Mouse (Mus musculus) liver, embryonic 12.5 days (tissue): ENCODE measurements around the gene Kif19a. TPM values are rescaled to one million over a fixed set of nuclear protein-coding genes. Genes with fewer than 3 reads are reported as not detected.

ENCODE experiments used
- ATAC-seq: fragments of 200-750 bp; cut with Nextera tagmentation; 2 replicates; pipeline ENCODE4 v1.8.0; 2017; ENCODE audit warnings: moderate number of reproducible peaks, mild to moderate bottlenecking, moderate library complexity
- H3K27ac ChIP-seq: fragments of 300-500 bp; sonication (generic); 2 replicates; pipeline ENCODE4 v1.5.1; 2016; ENCODE audit warnings: mild to moderate bottlenecking
- H3K27me3 ChIP-seq: fragments of 300-500 bp; sonication (generic); replicated peaks from 2 replicates; pipeline ENCODE4 v1.6.1; 2016; ENCODE audit warnings: mild to moderate bottlenecking, moderate library complexity
- H3K36me3 ChIP-seq: fragments of 300-500 bp; sonication (generic); 2 replicates; pipeline ENCODE4 v1.6.1; 2016; ENCODE audit warnings: mild to moderate bottlenecking, moderate library complexity
- H3K4me1 ChIP-seq: fragments of 300-500 bp; sonication (generic); 2 replicates; pipeline ENCODE4 v1.6.1; 2016
- H3K4me2 ChIP-seq: fragments of 300-500 bp; sonication (generic); 2 replicates; pipeline ENCODE4 v1.6.1; 2016; ENCODE audit warnings: mild to moderate bottlenecking, moderate library complexity
- H3K4me3 ChIP-seq: fragments of 300-500 bp; sonication (generic); 2 replicates; pipeline ENCODE4 v1.5.1; 2016; ENCODE audit warnings: mild to moderate bottlenecking, moderate library complexity
- H3K9ac ChIP-seq: fragments of 300-500 bp; sonication (generic); 2 replicates; pipeline ENCODE4 v1.6.1; 2016; ENCODE audit warnings: mild to moderate bottlenecking, moderate library complexity
- H3K9me3 ChIP-seq: fragments of 300-500 bp; sonication (generic); replicated peaks from 2 replicates; pipeline ENCODE4 v1.6.1; 2016; ENCODE audit warnings: mild to moderate bottlenecking, moderate library complexity
- WGBS: fragments of 180-500 bp; shearing (Covaris S2); methylation state at CpG from one replicate; pipeline ENCODE4 v1.1.7; 2016; ENCODE audit not compliant: insufficient replicate concordance; 5-methylcytosine and 5-hydroxymethylcytosine counted together
- polyA plus RNA-seq: library from polyadenylated mRNA; unstranded; fragments of >200 nt; fragmentation: Nextera tagmentation; extraction: Ambion mirVana; gene quantifications from 2 replicates; pipeline ENCODE4 v1.2.1, GENCODE M21; 2016

The Kif19a gene
- polyA plus RNA-seq, 1 experiment from 2014 or later, result not detected

DNA sequence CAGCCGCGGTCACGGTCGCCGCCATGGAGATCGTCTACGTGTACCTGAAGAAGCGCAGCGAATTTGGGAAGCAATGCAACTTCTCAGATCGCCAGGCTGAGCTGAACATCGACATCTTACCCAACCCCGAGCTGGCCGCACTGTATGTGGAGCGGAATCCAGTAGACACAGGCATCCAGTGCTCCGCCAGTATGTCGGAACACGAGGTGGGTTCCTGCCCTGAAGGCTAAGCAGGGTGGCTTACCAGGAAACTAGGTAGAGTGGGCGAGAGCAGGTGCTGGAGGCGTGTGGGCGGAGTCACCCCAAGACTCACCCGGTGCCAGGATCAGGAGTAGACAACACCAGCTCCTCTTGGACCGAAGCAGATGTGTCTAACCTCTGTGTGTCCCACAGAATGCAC lies 32.3 kb upstream of the Kif19a start:
- Histone ChIP-seq H3K27me3 (peaks cover 22% of the 10 kb centered on the region), H3K36me3 (no peaks in the 10 kb centered on the region), H3K27ac (no peak overlapping the region), H3K4me2 (no peak overlapping the region), H3K4me3 (no peak overlapping the region), H3K9me3 (no peaks in the 10 kb centered on the region), H3K9ac (no peak overlapping the region), H3K4me1 (no peaks in the 10 kb centered on the region)
- 54% methylated on average over 22 of the region's 22 CpGs for WGBS
- no peak for ATAC-seq

DNA sequence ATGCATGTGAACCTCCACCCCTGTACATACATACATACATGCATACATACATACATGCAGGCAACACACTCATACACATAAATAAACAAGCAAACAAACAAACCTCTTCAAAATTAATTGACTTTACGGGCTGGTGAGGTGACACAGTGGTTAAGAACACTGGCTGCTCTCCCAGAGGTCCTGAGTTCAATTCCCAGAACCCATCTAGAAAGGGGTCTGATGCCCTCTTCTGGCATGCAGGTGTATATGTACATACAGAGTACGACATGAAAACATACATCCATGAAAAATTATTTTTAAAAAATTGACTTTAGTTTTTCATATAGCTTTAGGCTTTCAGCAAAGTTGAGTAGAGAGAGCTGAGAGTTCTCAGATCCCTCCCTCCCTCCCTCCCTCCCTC lies 29.1 kb upstream of the Kif19a start:
- Histone ChIP-seq H3K4me1 (no peaks in the 10 kb centered on the region), H3K4me2 (no peak overlapping the region), H3K9ac (no peak overlapping the region), H3K27me3 (peaks cover 11% of the 10 kb centered on the region), H3K27ac (no peak overlapping the region), H3K36me3 (no peaks in the 10 kb centered on the region), H3K9me3 (no peaks in the 10 kb centered on the region), H3K4me3 (no peak overlapping the region)
- WGBS, result 62% methylated on average over 2 of the region's 2 CpGs
- ATAC-seq, result no peak

DNA sequence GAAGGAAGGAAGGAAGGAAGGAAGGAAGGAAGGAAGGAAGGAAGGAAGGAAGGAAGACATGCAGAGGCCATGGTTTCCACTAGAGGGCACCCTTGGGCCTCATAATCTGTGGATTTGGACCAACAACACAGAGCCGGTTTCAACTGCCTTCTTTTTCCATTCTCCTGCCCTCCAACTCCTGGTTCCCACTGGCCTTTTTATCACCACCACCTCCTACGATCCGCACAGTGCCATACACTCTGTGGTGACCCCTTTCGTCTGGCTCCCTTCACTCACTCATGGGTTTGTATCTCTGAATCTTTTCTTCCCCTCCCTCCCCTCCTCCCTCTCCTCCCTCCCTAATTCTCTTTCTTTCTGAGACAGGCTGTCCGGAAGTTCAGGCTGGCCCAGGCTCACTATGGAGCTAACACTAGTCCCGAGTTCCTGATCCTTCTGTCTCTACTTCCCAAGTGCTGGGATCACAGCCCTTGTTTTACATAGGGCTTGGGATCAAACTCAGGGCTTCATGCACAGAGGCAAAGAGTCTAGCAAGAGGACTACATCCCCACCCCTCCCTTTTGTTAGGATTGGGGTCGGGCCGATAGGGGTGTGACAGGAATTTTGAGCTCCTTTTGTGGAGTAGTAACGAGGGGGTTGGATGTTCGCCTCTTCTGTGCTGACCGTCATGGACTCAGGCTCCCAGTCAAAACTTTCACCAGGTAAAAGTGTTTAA lies 28.1 kb upstream of the Kif19a start:
- Histone ChIP-seq H3K4me3 (no peak overlapping the region), H3K4me1 (no peaks in the 10 kb centered on the region), H3K36me3 (no peaks in the 10 kb centered on the region), H3K27me3 (peaks cover 11% of the 10 kb centered on the region), H3K9ac (no peak overlapping the region), H3K4me2 (no peak overlapping the region), H3K27ac (no peak overlapping the region), H3K9me3 (no peaks in the 10 kb centered on the region)
- WGBS, result 47% methylated on average over 11 of the region's 11 CpGs
- no peak for ATAC-seq

DNA sequence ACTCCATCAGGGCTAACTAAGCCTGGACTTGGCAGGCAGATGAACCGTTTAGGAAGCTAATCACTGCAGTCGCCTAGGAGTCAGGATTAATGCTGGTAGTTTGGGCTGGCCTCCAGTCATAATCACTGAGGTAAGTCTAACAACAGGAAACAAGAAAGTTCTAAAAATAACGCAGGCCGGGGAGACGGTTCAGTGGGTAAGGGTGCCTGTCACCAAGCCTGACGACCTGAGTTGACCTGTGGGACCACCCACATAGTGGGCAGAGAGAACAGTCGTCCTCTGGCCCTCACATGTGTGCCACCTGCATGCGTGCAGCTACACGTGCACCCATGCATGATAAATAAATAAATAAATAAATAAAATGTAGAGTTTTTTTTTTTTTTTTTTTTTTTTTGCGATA lies 24.6 kb upstream of the Kif19a start:
- 24% methylated on average over 9 of the region's 10 CpGs for WGBS

DNA sequence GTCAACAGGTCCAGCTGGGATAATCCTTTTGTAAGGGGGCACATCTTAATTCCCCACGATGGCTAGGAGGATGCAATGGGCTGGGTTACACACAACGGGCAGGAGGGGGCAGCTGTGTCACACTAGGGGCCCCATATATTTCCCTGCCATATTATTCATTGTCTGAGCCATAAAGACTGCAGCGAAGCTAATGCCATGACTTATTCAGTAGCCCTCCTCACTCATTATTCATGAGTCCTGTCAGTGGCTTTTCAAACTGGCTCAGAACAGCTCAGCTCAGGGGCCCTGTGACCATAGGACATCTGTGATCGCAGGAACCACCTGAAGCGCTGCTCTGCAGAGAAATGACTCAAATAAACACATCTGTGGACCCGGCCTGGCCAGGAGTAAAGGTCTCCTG lies 23.7 kb upstream of the Kif19a start:
- Histone ChIP-seq H3K4me3 (no peak overlapping the region), H3K4me2 (no peak overlapping the region), H3K36me3 (no peaks in the 10 kb centered on the region), H3K27me3 (peaks cover 12% of the 10 kb centered on the region; the same call in 1 of the 2 replicates), H3K9ac (no peak overlapping the region), H3K27ac (no peak overlapping the region), H3K9me3 (no peaks in the 10 kb centered on the region), H3K4me1 (peaks cover 3% of the 10 kb centered on the region; the same call in 1 of the 2 replicates)
- no peak for ATAC-seq
- WGBS, result 49% methylated on average over 6 of the region's 6 CpGs

More for the DNA sequence above, 24.6 kb upstream of the Kif19a start:
- Histone ChIP-seq H3K9me3 (no peaks in the 10 kb centered on the region), H3K4me3 (no peak overlapping the region), H3K4me1 (peaks cover 3% of the 10 kb centered on the region; the same call in 1 of the 2 replicates), H3K4me2 (no peak overlapping the region), H3K9ac (no peak overlapping the region), H3K27me3 (peaks cover 12% of the 10 kb centered on the region; the same call in 1 of the 2 replicates), H3K36me3 (no peaks in the 10 kb centered on the region), H3K27ac (no peak overlapping the region)
- no peak for ATAC-seq

DNA sequence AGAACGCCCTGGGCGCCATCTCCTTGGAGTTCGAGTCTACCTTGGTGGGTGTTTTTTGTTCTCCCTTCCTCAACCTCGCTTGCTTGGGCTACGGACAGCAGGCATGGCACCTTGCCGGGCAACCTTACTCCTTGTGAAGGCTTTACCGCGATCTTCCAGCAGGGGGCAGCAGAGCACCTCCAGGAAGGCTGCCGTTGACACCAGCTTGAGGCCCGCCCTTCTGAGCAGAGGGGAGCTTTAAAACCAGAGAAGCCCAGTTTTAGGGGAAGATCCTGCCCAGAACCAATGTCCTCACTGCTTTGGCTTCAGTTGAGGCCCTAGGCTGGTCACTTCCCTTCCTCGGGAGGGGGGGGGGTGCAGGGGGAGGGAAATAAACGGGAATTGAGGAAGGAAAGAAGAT lies 20.1 kb upstream of the Kif19a start:
- Histone ChIP-seq H3K27ac (no peak overlapping the region), H3K9ac (no peak overlapping the region), H3K27me3 (peaks cover 7% of the 10 kb centered on the region; the same call in 1 of the 2 replicates), H3K4me1 (peaks cover 3% of the 10 kb centered on the region; the same call in 1 of the 2 replicates), H3K36me3 (no peaks in the 10 kb centered on the region), H3K4me2 (no peak overlapping the region), H3K4me3 (no peak overlapping the region), H3K9me3 (no peaks in the 10 kb centered on the region)
- no peak for ATAC-seq
- 2% methylated on average over 12 of the region's 12 CpGs for WGBS

DNA sequence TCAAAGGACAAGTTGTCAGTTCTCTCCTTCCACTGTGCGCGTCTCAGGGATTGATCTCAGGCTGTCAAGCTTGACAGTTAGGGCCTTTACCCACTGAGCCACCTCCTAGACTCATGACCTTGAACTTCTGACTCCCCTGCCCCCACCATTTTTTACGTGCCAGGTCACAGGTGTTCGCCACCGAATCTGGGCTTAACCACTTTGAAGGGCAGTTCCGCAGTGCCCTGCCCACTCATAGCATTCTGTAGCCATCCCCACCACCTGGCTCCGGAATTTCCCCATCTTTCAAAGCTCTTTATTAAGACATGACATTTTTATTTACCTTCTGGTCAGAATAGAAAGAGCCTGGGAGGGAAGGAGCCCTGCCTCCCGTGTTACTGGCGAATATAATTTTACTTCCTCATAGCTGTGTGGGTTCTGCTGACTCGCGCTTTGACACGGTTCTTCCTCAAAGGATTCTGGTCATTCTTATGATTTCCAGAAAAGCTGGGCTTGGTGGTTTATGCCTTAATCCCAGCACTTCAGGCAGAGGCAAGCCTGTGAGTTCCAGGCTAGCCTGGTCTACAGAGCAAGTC lies 17.5 kb upstream of the Kif19a start:
- H3K4me1 ChIP-seq, result peaks cover 3% of the 10 kb centered on the region; the same call in 1 of the 2 replicates
- ATAC-seq, result no peak
- 53% methylated on average over 12 of the region's 12 CpGs for WGBS
- H3K4me3 ChIP-seq, result no peak overlapping the region
- H3K36me3 ChIP-seq, result no peaks in the 10 kb centered on the region
- H3K9me3 ChIP-seq, result no peaks in the 10 kb centered on the region
- H3K9ac ChIP-seq, result no peak overlapping the region
- H3K27ac ChIP-seq, result no peak overlapping the region
- H3K27me3 ChIP-seq, result peaks cover 7% of the 10 kb centered on the region; the same call in 1 of the 2 replicates
- H3K4me2 ChIP-seq, result no peak overlapping the region

DNA sequence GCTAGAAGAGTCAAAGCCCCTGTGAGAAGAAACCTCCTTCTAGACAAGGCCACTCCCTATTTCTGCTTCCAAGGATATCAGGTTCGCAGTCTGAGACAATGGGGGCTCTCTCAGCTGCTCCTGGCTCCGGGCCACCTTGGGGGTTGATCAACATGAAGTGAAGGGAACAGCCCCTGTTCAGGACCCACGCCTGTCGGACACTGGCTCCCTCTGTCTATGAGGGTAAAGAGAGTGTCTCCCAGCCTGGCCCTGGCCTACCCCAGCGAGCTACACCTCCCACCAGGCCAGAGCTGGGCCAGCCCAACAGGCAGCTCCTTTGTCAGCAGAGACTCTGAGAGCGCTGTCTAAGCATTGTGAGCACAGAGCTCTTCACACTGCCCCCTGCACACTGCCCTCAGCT lies 4.7 kb downstream of the Kif19a start:
- no peaks in the 10 kb centered on the region for H3K9me3 ChIP-seq
- H3K36me3 ChIP-seq, result no peaks in the 10 kb centered on the region
- H3K27ac ChIP-seq, result no peak overlapping the region
- no peak overlapping the region for H3K4me3 ChIP-seq
- no peak overlapping the region for H3K4me2 ChIP-seq
- H3K4me1 ChIP-seq, result peaks cover 8% of the 10 kb centered on the region
- ATAC-seq, result no peak
- WGBS, result 52% methylated on average over 6 of the region's 6 CpGs
- H3K9ac ChIP-seq, result no peak overlapping the region
- H3K27me3 ChIP-seq, result peaks cover 34% of the 10 kb centered on the region

DNA sequence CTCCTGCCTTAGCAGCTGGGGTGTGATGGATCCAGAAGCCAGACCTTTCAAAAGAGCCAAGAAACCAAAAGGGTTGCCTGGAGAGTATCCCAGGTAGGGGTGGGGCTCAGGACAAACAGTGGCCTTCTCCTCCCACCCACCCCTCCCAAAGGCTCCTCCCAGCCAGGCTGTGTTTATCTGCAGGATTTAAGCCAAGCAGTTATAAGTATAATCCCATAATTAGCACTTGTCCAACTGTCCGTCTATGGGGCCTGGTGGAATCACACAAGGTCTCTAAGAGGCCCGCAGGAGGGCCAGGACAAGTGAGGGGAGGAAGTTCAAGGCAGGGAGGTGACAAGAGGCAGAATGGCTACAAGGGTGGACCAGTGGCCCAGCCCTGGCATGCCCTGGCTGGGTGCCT lies 6.7 kb downstream of the Kif19a start:
- H3K27ac ChIP-seq, result no peak overlapping the region
- H3K4me2 ChIP-seq, result no peak overlapping the region
- no peak for ATAC-seq
- peaks cover 29% of the 10 kb centered on the region for H3K27me3 ChIP-seq
- no peak overlapping the region for H3K4me3 ChIP-seq
- no peak overlapping the region for H3K9ac ChIP-seq
- WGBS, result 55% methylated on average over 2 of the region's 2 CpGs
- H3K36me3 ChIP-seq, result no peaks in the 10 kb centered on the region
- no peaks in the 10 kb centered on the region for H3K4me1 ChIP-seq
- H3K9me3 ChIP-seq, result no peaks in the 10 kb centered on the region

DNA sequence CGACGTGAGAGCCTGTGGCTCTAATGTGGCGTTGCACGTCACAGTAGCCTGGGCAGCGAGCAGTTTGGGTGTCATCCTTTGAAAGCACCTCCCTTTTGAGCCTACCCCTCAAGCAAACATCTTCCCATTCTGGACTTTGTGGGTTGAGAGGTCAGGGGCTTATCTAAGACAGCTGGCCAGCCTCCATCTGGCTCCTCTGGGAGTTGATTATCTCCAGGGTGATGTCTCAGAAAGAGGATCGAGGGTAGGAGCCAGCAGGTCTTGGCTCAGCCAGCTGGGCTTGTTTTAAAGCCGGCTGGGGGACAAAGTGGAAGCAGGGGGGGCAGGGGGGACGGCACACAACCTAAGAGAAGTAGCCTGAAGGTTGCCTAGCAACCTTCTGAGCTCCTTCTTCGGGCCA lies 14.9 kb downstream of the Kif19a start:
- no peak overlapping the region for H3K4me3 ChIP-seq
- no peaks in the 10 kb centered on the region for H3K36me3 ChIP-seq
- peaks cover 95% of the 10 kb centered on the region for H3K27me3 ChIP-seq
- no peak overlapping the region for H3K9ac ChIP-seq
- H3K4me2 ChIP-seq, result no peak overlapping the region
- no peak overlapping the region for H3K27ac ChIP-seq
- H3K4me1 ChIP-seq, result peaks cover 2% of the 10 kb centered on the region; the same call in 1 of the 2 replicates
- H3K9me3 ChIP-seq, result no peaks in the 10 kb centered on the region
- 25% methylated on average over 9 of the region's 9 CpGs for WGBS
- ATAC-seq, result no peak

DNA sequence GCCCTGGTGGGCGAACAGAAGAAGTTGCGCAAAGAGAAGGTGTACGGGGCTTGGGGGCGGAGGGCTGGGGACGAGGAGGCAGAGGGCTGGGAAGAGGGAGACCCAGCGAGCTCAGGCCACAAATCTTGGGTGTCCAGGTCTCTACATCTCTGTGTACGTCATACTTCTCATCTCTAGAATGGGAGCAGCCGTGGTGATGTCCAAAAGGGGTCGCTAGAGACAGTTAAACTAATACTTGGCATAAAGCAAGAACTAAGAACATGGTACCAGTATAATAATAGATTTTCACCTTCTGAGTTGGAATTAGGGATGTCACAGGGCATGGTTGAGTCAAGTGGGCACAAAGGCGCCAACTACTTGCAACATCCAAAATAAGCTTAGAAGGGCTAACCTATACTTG lies 20.7 kb downstream of the Kif19a start:
- Histone ChIP-seq H3K4me1 (peaks cover 8% of the 10 kb centered on the region), H3K36me3 (no peaks in the 10 kb centered on the region), H3K27me3 (peaks cover 100% of the 10 kb centered on the region), H3K4me2 (no peak overlapping the region), H3K27ac (no peak overlapping the region), H3K4me3 (no peak overlapping the region), H3K9ac (no peak overlapping the region), H3K9me3 (no peaks in the 10 kb centered on the region)
- 32% methylated on average over 10 of the region's 10 CpGs for WGBS
- no peak for ATAC-seq

DNA sequence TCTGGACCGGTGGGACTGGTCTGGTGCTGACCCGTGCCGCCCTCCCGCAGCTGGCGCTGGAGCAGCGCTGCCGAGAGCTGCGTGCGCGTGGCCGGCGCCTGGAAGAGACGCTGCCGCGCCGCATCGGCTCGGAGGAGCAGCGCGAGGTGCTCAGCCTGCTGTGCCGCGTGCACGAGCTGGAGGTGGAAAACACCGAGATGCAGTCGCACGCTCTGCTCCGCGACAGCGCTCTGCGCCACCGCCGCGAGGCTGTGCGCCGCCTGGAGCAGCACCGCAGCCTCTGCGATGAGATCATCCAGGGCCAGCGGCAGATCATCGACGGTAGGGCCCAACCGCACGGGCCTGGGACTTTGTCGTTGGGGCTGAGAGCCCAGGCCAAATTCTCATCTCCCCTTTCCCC lies 21.1 kb downstream of the Kif19a start:
- Histone ChIP-seq H3K4me3 (no peak overlapping the region), H3K4me1 (peaks cover 9% of the 10 kb centered on the region), H3K27me3 (peaks cover 100% of the 10 kb centered on the region), H3K4me2 (peak overlapping the region; percentile 45), H3K27ac (no peak overlapping the region), H3K9ac (no peak overlapping the region), H3K36me3 (no peaks in the 10 kb centered on the region), H3K9me3 (no peaks in the 10 kb centered on the region)
- no peak for ATAC-seq
- whole genome bisulfite sequencing, result 6% methylated on average over 43 of the region's 43 CpGs
